Mouse (Mus musculus): ENCODE data around the gene A930018P22Rik.

Gene A930018P22Rik

GRCm38 (mm10) chr2:104119097-104119496 lies 3.5 kb upstream of the A930018P22Rik start:
- DNase-seq, result no peak

- no peak for DNase-seq
Measured at GRCm38 (mm10) chr2:104120312-104120711, 2.3 kb upstream of the A930018P22Rik start.

GRCm38 (mm10) chr2:104121681-104122504 lies 676 bp upstream of the A930018P22Rik start:
- no peak for DNase-seq

DNA sequence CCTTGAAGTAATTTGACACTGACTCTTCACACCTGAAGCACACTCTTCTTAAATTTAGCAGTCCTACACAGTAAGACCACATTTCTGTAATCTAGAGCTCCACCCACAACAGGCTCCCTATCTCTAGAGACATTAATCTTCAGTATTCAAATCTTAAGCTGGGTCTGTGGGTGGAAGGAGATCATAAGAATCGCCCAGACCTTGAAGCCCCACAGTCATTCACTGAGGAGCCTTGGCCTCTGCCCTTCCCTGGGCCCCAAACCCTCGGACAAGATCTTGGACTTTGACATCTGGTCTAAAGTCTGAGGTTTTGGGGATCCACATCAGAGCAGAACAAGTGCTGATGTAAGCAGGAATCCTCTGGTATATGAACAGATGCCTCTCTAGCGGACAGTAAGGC lies 971 bp downstream of the A930018P22Rik start:
- no peak for DNase-seq

DNA sequence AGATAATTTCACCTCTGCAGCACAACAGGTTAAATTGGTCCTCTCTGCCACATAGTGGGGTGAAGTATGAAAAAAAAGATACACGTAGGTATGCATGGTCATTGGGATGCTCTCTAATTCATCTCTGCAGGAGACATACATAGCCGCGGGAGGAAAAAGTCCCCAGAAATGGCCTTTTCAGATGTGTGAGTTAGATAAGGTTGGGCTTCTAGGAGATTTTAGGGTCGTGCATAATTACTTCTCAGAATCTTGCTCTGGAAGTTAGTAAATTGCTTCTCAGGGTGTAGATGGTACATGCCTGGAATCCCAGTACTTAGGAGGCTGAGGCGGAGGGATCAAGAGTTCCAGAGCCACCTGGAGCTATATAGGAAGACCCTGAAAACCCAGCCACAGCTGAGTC lies 1.5 kb downstream of the A930018P22Rik start:
- no peak for DNase-seq

DNA sequence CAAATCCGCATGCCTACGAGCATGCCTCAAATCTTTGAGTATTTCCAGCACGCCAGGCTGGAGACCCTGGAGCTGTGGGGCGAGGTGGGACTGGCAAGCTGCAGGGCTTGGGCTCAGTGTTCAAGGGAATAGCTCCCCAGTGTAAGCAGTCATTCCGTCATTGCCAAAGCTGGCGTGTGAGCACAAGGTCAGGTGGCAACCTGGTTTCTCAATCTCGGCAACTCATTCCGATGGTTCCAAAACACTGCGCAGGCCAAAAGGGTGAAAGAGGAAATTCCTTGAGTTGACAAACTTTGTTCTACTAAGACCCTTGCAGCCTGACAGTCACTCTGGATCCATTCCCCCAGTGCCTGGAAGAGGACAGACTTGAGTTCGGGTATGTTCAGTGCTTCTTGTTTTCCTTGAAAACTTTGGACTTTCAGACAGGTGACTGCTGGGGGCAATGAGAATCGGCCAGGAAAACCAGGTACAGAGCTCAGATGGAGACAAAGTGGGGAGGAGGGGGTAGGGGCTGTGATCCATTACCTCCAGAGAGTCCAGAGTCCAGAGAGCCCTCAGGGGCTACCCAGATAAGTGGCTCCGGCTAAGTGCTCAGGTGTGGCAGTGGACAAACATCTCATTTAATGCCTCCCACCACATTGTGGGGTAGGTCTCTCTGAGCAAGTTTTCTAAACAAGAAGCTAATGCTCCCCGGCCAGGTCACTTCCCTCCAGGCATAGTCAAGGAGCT lies 6.4 kb downstream of the A930018P22Rik start:
- no peak for DNase-seq

DNA sequence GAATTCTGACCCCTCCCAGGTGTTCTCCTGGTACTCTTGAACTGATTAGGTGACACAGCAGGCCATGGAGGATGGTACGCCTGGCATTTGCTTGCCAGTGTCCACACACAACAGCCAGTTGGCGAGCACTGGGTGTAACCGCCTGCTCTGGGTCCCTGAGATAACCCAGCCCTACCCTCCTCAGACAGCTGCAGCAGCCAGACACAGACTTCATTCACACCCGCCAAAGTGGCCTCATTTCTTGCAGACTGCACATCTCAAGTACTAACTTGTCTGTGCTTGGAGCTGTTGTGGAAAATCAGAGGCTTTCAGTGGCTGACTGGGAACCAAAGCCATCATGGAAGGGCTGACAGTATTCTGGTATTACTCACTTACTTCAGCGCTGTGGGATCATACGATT lies 7.6 kb downstream of the A930018P22Rik start:
- DNase-seq, result no peak

GRCm38 (mm10) chr2:104130969-104131368 lies 8.4 kb downstream of the A930018P22Rik start:
- DNase-seq, result peak; percentile 57

GRCm38 (mm10) chr2:104132266-104132859 lies 9.8 kb downstream of the A930018P22Rik start:
- DNase-seq, result no peak

- DNase-seq, result no peak
Measured at GRCm38 (mm10) chr2:104133042-104133810, 10.7 kb downstream of the A930018P22Rik start.

DNA sequence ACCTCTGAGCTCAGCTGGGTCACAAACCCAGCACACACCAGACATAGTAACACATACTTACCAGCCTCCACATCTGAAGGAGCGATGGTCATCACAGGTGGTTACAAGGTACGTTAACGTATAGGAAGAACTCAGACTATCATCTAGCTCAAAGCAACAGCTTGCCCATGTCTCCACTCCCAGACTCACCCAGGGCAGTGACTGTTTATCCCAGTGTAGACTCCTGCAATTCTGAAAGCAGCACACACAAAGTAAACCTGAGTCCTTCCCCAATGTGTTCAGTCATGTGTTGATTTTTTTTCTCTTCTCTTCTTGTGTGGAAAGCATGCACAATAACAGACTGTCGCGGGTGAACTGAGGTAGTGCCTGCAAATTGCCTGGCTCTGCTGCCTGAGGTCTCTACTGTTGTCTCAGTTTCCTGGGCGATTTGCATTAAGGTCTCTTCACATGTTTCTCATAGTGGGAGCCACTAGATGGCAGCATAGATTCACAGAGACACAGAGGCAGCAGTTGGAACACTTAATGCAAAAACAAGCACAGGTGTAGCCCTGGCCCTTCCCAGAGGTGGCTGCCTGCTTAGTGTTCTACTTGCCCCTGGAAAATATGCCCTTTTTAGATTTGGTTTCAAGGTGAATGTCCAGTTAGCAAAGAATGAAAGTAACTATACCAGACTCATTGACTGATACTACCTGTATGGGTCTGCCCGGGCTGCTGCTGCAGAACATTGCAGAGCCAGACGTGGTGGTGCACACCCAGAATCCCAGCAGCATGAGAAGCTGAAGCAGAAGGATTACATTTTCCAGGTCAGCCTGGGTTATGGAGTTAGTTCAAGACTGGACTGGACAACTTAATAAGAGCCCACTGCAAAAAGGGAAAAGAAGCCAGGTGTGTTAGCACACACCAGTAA lies 11.8 kb downstream of the A930018P22Rik start:
- peak; percentile 65 for DNase-seq

DNA sequence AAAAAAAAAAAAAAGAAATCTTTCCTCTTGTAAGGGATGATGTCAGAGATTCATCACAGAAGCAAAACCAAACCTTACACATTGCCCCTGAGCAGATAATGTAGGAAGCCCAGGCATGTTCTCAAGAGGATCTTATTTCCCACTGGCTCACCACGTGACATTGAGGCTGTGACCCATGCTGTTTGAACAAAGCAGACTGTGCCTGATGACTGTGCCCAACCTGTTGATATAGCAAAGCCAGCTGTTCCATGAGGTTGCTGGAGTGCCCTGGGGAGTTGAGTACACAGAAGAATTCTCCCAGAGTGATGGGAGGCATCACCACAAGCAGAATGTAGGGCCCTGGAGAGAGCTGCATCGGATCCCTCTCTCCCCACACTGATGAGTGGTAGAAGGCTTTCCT lies 13.4 kb downstream of the A930018P22Rik start:
- no peak for DNase-seq

- DNase-seq, result no peak
Measured at GRCm38 (mm10) chr2:104142140-104142539, 19.6 kb downstream of the A930018P22Rik start.

- no peak for DNase-seq
Measured at GRCm38 (mm10) chr2:104144004-104144403, 21.4 kb downstream of the A930018P22Rik start.

DNA sequence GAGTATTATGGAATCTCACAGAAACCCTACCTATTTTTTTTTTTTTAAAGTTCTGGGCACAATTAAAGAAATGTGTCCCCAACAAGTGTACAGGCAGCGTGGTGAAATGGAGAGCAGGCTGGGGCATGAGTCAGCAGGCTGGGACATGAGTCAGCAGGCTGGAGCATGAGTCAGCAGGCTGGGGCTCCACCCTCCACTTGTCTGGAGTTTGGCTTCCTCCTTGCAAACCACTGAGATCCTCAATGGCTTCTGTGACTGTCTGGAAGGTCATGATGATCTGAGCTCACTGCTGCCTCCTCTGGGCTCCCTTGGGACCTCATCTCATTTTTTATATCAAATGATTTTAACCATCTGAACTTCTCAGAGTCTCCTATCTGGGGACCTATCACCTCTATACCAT lies 23.4 kb downstream of the A930018P22Rik start:
- peak; percentile 23 for DNase-seq

DNA sequence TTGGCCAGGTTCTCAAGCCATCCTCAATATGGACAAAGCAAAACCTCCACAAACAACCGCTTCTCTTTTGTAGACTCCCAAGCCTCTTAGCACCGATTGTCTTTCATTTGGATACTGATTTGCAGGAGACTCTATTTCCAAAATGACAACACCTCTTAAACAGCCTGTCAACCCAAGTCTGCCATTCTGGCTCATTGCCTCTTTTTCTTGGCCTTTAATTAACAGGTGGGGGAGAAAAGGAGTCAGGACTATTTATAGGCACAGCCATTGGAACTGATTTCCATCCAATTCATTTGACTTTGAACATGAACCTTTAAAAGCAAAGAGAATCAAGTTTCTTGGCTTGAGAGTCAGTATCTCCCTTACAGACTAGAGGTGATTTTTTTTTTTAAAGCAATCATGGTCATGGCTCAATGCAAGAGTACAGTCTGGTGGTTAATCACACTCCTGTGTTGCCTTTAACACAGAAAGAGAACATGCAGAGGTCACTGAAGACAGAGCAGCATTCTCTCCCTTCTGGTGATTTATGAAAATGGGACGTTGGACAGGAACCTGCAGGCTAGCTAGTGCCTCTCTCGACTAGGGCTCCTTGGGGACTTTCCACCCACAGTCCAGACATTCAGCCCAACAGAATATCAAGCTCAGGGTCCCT lies 25.5 kb downstream of the A930018P22Rik start:
- DNase-seq, result no peak

DNA sequence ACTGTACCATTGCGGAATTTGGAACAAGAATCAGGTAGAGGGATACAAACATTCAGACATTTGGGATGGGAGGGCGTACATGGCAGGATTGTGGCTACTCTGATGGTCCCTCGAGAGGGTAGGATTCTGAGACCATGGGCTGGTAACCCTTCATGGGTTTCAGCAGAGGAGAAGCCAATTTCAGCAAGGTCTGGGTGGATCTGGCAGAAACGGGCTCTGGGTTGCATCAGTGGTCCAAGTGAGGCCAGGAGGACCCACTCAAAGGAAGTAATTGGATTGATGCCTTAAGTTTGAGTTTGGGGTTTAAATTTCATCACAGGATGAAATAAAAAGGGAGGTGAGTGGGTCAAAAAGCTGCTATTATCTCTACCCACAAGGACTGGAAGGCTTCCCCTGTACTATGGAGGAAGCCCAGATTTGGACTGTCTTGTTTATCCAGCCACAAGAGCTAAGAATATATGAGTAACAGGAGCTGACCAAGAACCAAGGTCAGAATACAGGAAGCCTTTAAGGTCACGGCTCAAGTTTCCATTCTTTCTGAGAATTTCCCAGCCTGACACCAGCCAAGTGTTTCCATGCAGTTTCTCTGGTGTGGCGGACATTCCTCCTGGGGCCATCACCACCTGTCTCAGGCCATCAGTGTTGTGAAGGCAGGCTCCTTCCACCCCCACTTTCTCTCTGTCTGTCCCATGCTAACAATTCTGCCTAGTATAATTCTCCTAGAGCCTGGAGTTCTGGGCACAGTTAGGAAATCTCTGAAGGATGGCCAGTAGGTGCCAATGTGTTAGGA lies 28.2 kb downstream of the A930018P22Rik start:
- no peak for DNase-seq

DNA sequence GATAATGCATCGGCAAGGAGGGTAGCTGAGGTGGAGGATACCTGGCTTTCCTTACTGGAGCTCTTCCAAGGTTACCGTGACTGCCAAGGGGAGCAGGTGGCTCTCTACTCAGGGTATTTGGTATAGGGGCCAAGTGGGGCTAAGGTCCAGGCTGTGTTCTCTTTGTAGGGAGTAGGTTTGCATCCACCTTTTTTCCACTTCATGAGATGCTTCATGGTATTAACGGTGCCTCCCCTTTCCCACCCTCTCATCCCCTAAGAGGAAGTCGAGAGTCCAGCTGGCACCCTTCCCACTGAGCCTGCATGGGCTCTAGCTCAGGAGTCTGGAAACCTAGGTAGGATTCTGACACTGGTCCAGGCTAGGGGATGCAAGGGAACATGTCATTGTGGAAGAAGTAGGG lies 30.8 kb downstream of the A930018P22Rik start:
- DNase-seq, result no peak

DNA sequence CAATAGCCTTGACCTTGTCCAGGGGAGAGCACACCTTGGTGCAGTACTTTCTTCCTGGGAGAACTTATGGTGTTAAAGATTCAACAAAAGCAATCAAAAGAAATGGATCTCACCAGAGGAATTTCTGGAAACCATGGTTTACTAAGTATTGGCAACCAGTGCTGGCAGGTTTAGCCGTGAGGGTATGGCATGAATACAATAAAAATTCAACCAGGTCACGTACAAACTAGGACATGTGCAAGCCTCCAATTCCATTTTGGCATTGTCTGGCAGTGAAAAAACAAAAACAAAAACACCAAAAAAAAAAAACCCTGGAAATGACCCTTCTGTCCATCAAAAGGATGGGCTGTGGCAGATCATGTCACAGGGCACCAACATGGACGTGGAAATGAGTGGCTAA lies 31.3 kb downstream of the A930018P22Rik start:
- no peak for DNase-seq

GRCm38 (mm10) chr2:104157831-104158230 lies 35.3 kb downstream of the A930018P22Rik start:
- DNase-seq, result no peak

DNA sequence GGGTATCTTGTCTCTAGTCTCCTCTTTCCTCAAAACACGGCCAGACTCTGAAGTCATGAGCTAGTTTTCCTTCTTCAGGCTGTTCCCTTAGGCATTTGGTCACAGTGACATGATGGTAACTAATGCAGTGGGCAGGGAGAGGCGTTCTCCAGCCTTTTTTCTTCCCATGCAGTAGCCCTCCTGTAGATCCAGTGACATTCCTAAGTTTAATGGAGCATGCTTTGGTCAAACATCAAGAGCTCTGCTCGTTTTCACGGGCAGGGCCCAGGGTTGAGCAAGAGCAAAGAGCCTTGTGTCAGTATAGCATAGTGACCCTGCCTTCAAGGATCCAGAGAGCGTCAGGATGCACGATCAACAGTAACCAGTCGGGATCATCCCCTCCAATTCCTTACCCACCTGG lies 40.8 kb downstream of the A930018P22Rik start:
- no peak for DNase-seq
